Mouse (Mus musculus) midbrain, embryonic 12.5 days (tissue): ENCODE measurements around the gene Olfr1163. TPM values are rescaled to one million over a fixed set of nuclear protein-coding genes. Genes with fewer than 3 reads are reported as not detected.
"Not testable (repeated sequence)": the region's sequence is repeated elsewhere in the genome, so short reads cannot be mapped to it uniquely, and the experiment has no call there.

ENCODE experiments used
- ATAC-seq: fragments of 200-750 bp; cut with Nextera tagmentation; 2 replicates; pipeline ENCODE4 v1.8.0; 2017; ENCODE audit warnings: low read depth, moderate TSS enrichment, moderate library complexity; ENCODE audit not compliant: low FRiP score
- H3K27ac ChIP-seq: fragments of 300-500 bp; sonication (generic); replicated peaks from 2 replicates; pipeline ENCODE4 v1.5.1; 2016; ENCODE audit warnings: mild to moderate bottlenecking
- H3K27me3 ChIP-seq: fragments of 300-500 bp; sonication (generic); 2 replicates; pipeline ENCODE4 v1.6.1; 2016; ENCODE audit warnings: mild to moderate bottlenecking
- H3K36me3 ChIP-seq: fragments of 300-500 bp; sonication (generic); 2 replicates; pipeline ENCODE4 v1.6.1; 2016
- H3K4me1 ChIP-seq: fragments of 300-500 bp; sonication (generic); 2 replicates; pipeline ENCODE4 v1.6.1; 2016
- H3K4me2 ChIP-seq: fragments of 300-500 bp; sonication (generic); replicated peaks from 2 replicates; pipeline ENCODE4 v1.6.1; 2016; ENCODE audit warnings: mild to moderate bottlenecking, moderate library complexity
- H3K4me3 ChIP-seq: fragments of 300-500 bp; sonication (generic); 2 replicates; pipeline ENCODE4 v1.5.1; 2016; ENCODE audit warnings: mild to moderate bottlenecking
- H3K9ac ChIP-seq: fragments of 300-500 bp; sonication (generic); replicated peaks from 2 replicates; pipeline ENCODE4 v1.6.1; 2016; ENCODE audit warnings: mild to moderate bottlenecking, moderate library complexity
- H3K9me3 ChIP-seq: fragments of 300-500 bp; sonication (generic); 2 replicates; pipeline ENCODE4 v1.6.1; 2016; ENCODE audit warnings: mild to moderate bottlenecking
- WGBS: fragments of 180-500 bp; shearing (Covaris S2); methylation state at CpG from one replicate; pipeline ENCODE4 v1.1.7; 2016; 5-methylcytosine and 5-hydroxymethylcytosine counted together
- polyA plus RNA-seq: library from polyadenylated mRNA; unstranded; fragments of >200 nt; fragmentation: Nextera tagmentation; extraction: Ambion mirVana; gene quantifications from 2 replicates; pipeline ENCODE4 v1.2.1, GENCODE M21; 2016

The Olfr1163 gene
- polyA plus RNA-seq = not detected in 2 replicates

DNA sequence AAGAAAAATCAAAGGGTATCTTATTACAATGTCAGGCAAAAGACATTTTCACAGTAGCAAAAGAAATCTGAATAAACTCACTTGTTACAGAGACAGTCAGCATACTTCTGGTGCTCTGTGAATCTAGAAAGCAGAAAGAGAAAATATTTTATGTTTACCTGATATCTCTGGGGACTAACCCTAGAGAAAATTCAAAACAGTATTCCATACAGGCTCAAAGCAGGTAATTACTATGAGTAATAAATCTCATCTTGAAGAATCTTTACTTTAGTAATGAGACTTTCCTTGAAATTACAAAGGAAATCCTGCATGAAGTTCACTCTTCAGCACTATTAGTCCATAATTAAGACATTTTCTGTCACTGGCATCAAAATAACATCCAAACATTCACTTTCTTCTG is at the start of gene Olfr1163:
TSS of gene Olfr1163 (minus strand) at position 101 of the 400 bp plus-strand sequence.
- Histone ChIP-seq H3K9me3 (no peaks in the 10 kb centered on the region), H3K27me3 (no peaks in the 10 kb centered on the region), H3K9ac (no peak within 1 kb of the TSS), H3K4me3 (no peak within 1 kb of the TSS), H3K4me1 (no peaks in the 10 kb centered on the region), H3K27ac (no peak within 1 kb of the TSS), H3K4me2 (no peak within 1 kb of the TSS), H3K36me3 (no peaks in the 10 kb centered on the region)
- ATAC-seq = no peak

DNA sequence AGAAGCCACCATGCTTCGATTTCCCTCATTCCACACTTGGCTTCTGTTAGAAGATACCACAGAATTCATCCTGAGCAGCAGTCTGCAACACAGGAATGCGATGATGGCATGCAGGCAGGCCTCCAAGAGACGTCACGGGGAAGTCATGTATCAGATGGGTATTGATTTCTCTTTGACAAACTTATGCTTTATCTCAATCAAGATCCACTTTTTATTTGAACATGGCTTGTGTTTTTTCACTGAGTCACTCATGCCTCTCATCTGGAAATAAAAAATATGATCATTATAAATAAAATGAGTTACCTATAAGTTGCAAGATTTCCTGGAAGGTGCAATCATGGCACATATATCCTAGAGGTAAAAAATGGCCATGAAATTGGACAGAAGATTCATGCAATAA is 22.2 kb upstream of the Olfr1163 start, which contains the start of gene Olfr1164:
TSS of gene Olfr1164 (minus strand) at position 101 of the 400 bp plus-strand sequence.
- WGBS = 77% methylated on average over 4 of the region's 4 CpGs
- no peak within 1 kb of the TSS for H3K27ac ChIP-seq
- H3K36me3 ChIP-seq = no peaks in the 10 kb centered on the region
- no peaks in the 10 kb centered on the region for H3K27me3 ChIP-seq
- no peak within 1 kb of the TSS for H3K4me3 ChIP-seq
- H3K9ac ChIP-seq = no peak within 1 kb of the TSS
- H3K4me1 ChIP-seq = no peaks in the 10 kb centered on the region
- H3K4me2 ChIP-seq = no peak within 1 kb of the TSS
- H3K9me3 ChIP-seq = no peaks in the 10 kb centered on the region
- ATAC-seq = no peak

DNA sequence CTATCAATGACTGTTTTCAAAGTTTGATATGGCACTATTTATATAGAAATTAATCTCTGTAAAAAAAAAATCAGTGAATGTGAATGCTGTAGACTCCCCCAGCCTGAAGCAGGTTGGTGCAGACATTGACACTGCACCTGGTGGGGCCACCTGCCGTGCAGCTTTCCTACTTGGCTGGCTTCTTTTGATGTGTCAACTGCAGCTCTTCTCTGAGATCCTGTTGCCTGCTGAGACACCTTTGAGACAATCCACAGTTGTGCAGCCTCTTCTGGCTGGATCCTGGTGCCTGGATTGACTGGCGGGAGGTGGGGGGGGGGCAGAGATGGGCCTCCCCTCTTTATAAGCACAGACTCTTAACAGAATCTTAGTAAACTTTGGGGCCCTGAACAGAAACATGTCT is 8.0 kb downstream of the Olfr1163 start:
- WGBS = 95% methylated on average over 2 of the region's 2 CpGs
- H3K27ac ChIP-seq = no peak overlapping the region

DNA sequence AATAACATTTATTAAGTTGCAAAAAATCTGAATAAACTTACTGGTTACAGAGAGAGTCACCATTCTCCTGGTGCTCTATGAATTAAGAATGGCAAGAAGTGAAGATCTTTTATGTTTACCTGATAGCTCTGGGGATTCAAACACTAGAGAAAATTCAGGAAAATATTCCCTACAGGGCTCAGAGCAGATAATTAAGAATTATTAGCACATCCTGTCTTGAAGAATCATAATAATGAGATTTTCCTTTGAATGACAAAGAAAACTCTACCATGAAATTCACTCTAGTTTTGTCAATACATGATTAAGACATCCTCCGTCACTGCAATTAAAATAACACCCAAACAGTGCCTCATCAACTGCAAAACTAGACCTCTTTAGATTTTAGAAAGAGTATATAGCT is 20.6 kb downstream of the Olfr1163 start, which contains the start of gene Olfr1162:
TSS of gene Olfr1162 (minus strand) at position 101 of the 400 bp plus-strand sequence.
- no peaks in the 10 kb centered on the region for H3K36me3 ChIP-seq
- no peak within 1 kb of the TSS for H3K27ac ChIP-seq
- WGBS = 87% methylated on average over 1 of the region's 1 CpGs
- H3K4me1 ChIP-seq = no peaks in the 10 kb centered on the region
- no peaks in the 10 kb centered on the region for H3K9me3 ChIP-seq
- no peak within 1 kb of the TSS for H3K9ac ChIP-seq
- no peaks in the 10 kb centered on the region for H3K27me3 ChIP-seq
- no peak within 1 kb of the TSS for H3K4me3 ChIP-seq
- no peak within 1 kb of the TSS for H3K4me2 ChIP-seq
- no peak for ATAC-seq

More for the DNA sequence above, 8.0 kb downstream of the Olfr1163 start:
- Histone ChIP-seq H3K9me3 (0 out of 2 replicates have a peak, but pooled peaks cover 4% of the 10 kb centered on the region), H3K4me1 (no peaks in the 10 kb centered on the region), H3K36me3 (no peaks in the 10 kb centered on the region), H3K9ac (no peak overlapping the region), H3K4me2 (no peak overlapping the region), H3K4me3 (no peak overlapping the region), H3K27me3 (no peaks in the 10 kb centered on the region)
- no peak for ATAC-seq

DNA sequence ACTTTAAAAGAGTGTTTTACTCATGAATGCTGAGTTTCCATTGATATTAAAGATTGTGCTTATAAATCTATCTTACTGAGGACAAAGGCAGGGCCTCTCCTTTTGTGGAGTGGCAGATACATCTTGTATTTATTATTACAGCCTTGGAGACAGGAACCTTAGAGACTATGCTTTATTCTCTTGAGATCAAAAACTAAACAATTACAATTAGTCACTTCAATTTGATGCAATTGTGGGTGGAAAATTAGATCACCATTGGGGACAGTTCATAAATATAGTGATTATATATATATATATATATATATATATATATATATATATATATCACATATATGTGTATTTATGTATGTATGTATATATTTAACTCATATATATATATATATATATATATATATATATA is 34.0 kb downstream of the Olfr1163 start, which contains the start of gene Olfr73:
TSS of gene Olfr73 (minus strand) at position 101 of the 400 bp plus-strand sequence.
- Histone ChIP-seq H3K27ac (no peak within 1 kb of the TSS), H3K36me3 (no peaks in the 10 kb centered on the region), H3K4me2 (no peak within 1 kb of the TSS), H3K9ac (no peak within 1 kb of the TSS), H3K4me1 (no peaks in the 10 kb centered on the region), H3K4me3 (no peak within 1 kb of the TSS), H3K9me3 (no peaks in the 10 kb centered on the region), H3K27me3 (no peaks in the 10 kb centered on the region)
- no peak for ATAC-seq

DNA sequence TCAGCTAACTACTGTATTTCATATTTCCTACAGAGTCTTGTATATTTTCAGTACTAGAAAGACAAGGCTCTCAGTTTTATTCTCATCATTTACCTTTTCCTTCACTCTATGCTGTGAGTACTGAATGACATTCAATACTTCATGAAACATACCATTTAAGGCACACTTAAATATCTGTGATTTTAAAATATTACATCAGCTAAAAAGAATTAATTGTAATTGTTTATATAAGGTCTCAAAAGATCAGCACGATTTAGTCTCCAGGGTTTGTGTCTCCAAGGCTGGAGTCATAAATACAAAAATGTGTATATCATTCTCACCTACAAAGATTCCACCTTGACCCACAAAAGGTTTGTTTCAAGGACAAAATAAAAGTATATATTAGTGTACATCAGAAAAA is 49.2 kb downstream of the Olfr1163 start, which contains the start of gene Olfr1161:
TSS of gene Olfr1161 (plus strand) at position 301 of the 400 bp plus-strand sequence.
- not testable (repeated sequence) for H3K4me2 ChIP-seq, ATAC-seq, H3K27ac ChIP-seq, H3K4me3 ChIP-seq, H3K9me3 ChIP-seq, H3K36me3 ChIP-seq, H3K4me1 ChIP-seq, H3K9ac ChIP-seq, H3K27me3 ChIP-seq
- WGBS = 87% methylated on average over 1 of the region's 1 CpGs

Other genes with a start within 250 kb of the Olfr1163 start
- not detected in 2 replicates for gene Olfr1148, start 241.3 kb downstream of the Olfr1163 start, polyA plus RNA-seq
- gene Olfr1150-ps1, start 227.8 kb downstream of the Olfr1163 start, polyA plus RNA-seq = not detected in 2 replicates
- gene Olfr1151, start 216.0 kb downstream of the Olfr1163 start, polyA plus RNA-seq = not detected in 2 replicates
- not detected in 2 replicates for gene Olfr1152, start 205.3 kb downstream of the Olfr1163 start, polyA plus RNA-seq
- gene Olfr1153, start 176.9 kb downstream of the Olfr1163 start, polyA plus RNA-seq = not detected in 2 replicates
- not detected in 2 replicates for gene Olfr1154, start 166.7 kb downstream of the Olfr1163 start, polyA plus RNA-seq
- not detected in 2 replicates for gene Olfr1155, start 126.7 kb downstream of the Olfr1163 start, polyA plus RNA-seq
- gene Olfr1156, start 118.7 kb downstream of the Olfr1163 start, polyA plus RNA-seq = not detected in 2 replicates
- not detected in 2 replicates for gene Olfr1157, start 103.5 kb downstream of the Olfr1163 start, polyA plus RNA-seq
- not detected in 2 replicates for gene Olfr74, start 97.2 kb downstream of the Olfr1163 start, polyA plus RNA-seq
- not detected in 2 replicates for gene Olfr1158, start 81.7 kb downstream of the Olfr1163 start, polyA plus RNA-seq
- gene Olfr1160, start 63.6 kb downstream of the Olfr1163 start, polyA plus RNA-seq = not detected in 2 replicates
- not detected in 2 replicates for gene Olfr1161, start 49.1 kb downstream of the Olfr1163 start, polyA plus RNA-seq
- gene Olfr73, start 34.1 kb downstream of the Olfr1163 start, polyA plus RNA-seq = not detected in 2 replicates
- gene Olfr1162, start 20.7 kb downstream of the Olfr1163 start, polyA plus RNA-seq = not detected in 2 replicates
- gene Olfr1164, start 22.1 kb upstream of the Olfr1163 start, polyA plus RNA-seq = not detected in 2 replicates
- not detected in 2 replicates for gene Olfr1166, start 56.4 kb upstream of the Olfr1163 start, polyA plus RNA-seq
- gene Olfr1167, start 83.4 kb upstream of the Olfr1163 start, polyA plus RNA-seq = not detected in 2 replicates
- not detected in 2 replicates for gene Olfr1168, start 110.0 kb upstream of the Olfr1163 start, polyA plus RNA-seq
- not detected in 2 replicates for gene Olfr1170, start 156.5 kb upstream of the Olfr1163 start, polyA plus RNA-seq
- not detected in 2 replicates for gene Olfr1173, start 208.0 kb upstream of the Olfr1163 start, polyA plus RNA-seq
- gene Olfr1174-ps, start 243.3 kb upstream of the Olfr1163 start, polyA plus RNA-seq = not detected in 2 replicates